Mouse (Mus musculus) liver, adult 2 months (tissue): Measurements from ENCODE around the gene Elovl4. TPM values are rescaled to one million over a fixed set of nuclear protein-coding genes. Genes with fewer than 3 reads are reported as not detected.

ENCODE experiments used
- DNase-seq: peaks from one replicate; pipeline ENCODE4 v3.0.0-alpha.2; 2011; ENCODE audit warnings: low read depth, low spot score; ENCODE audit errors: extremely low read depth
- H3K27ac ChIP-seq: fragments of 200-500 bp; replicated peaks from 2 replicates; pipeline ENCODE4 v1.5.1; 2012; ENCODE audit warnings: low read depth, mild to moderate bottlenecking, control low read depth, inconsistent platforms, low read length; ENCODE audit not compliant: insufficient read depth
- H3K27me3 ChIP-seq: fragments of 200-500 bp; 2 replicates; pipeline ENCODE4 v1.6.1; 2012; ENCODE audit warnings: mild to moderate bottlenecking, moderate library complexity, low read length, inconsistent platforms; ENCODE audit not compliant: control insufficient read depth, insufficient read depth
- H3K36me3 ChIP-seq: fragments of 200-500 bp; 2 replicates; pipeline ENCODE4 v1.6.1; 2012; ENCODE audit warnings: low read length, inconsistent platforms; ENCODE audit not compliant: control insufficient read depth, insufficient read depth
- H3K4me1 ChIP-seq: fragments of 200-500 bp; 2 replicates; pipeline ENCODE4 v1.6.1; 2011; ENCODE audit warnings: low read length; ENCODE audit not compliant: control insufficient read depth, insufficient read depth
- H3K4me3 ChIP-seq: fragments of 200-500 bp; 2 replicates; pipeline ENCODE4 v1.5.1; 2011; ENCODE audit warnings: low read depth, mild to moderate bottlenecking, control low read depth, low read length, moderate library complexity; ENCODE audit not compliant: insufficient read depth
- H3K79me2 ChIP-seq: fragments of 200-500 bp; 2 replicates; pipeline ENCODE4 v1.6.1; 2012; ENCODE audit warnings: inconsistent platforms, mild to moderate bottlenecking, low read length, moderate library complexity; ENCODE audit not compliant: control insufficient read depth, insufficient read depth
- H3K9ac ChIP-seq: fragments of 200-500 bp; 2 replicates; pipeline ENCODE4 v1.6.1; 2012; ENCODE audit warnings: low read depth, mild to moderate bottlenecking, control low read depth, inconsistent platforms, low read length
- CTCF ChIP-seq: fragments of 200-500 bp; IDR thresholded peaks from 2 replicates; pipeline ENCODE4 v1.5.1; 2011; ENCODE audit warnings: low read depth, low read length, control low read depth
- POLR2A ChIP-seq: fragments of 200-500 bp; IDR thresholded peaks from 2 replicates; pipeline ENCODE4 v1.6.1; 2011; ENCODE audit warnings: low read length, control low read depth; ENCODE audit not compliant: insufficient read depth; ENCODE audit errors: extremely low read depth
- WGBS: fragments of 180-500 bp; shearing (Covaris S2); methylation state at CpG from one replicate; pipeline ENCODE4 v1.1.7; 2018; 5-methylcytosine and 5-hydroxymethylcytosine counted together
- polyA plus RNA-seq: library from polyadenylated mRNA; depleted of rRNA; stranded (reverse); fragments of >200 nt; gene quantifications from 2 replicates; pipeline ENCODE4 v1.2.3, GENCODE M21; 2012
- total RNA-seq: library from RNA; depleted of rRNA; stranded (reverse); fragments of >200 nt; gene quantifications from 2 replicates; pipeline ENCODE4 v1.2.3, GENCODE M21; 2014

The Elovl4 gene
- total and polyA plus RNA-seq, 2 experiments: not detected

- no peak overlapping the region for H3K4me3 ChIP-seq
- H3K4me1 ChIP-seq: peaks cover 3% of the 10 kb centered on the region
- H3K36me3 ChIP-seq: no peaks in the 10 kb centered on the region
- H3K9ac ChIP-seq: no peak overlapping the region
- TF ChIP-seq CTCF (no peak), POLR2A (no peak)
- no peak overlapping the region for H3K27ac ChIP-seq
- WGBS: 47% methylated on average over 13 of the region's 13 CpGs
- H3K79me2 ChIP-seq: no peaks in the 10 kb centered on the region
- no peak for DNase-seq
- peaks cover 10% of the 10 kb centered on the region for H3K27me3 ChIP-seq
Observed at GRCm38 (mm10) chr9:83804341-83804740, 1.7 kb downstream of the Elovl4 start.

- no peak for TF ChIP-seq POLR2A
- TF ChIP-seq CTCF: no peak
- Histone ChIP-seq H3K27me3 (no peaks in the 10 kb centered on the region), H3K4me3 (no peak overlapping the region), H3K36me3 (no peaks in the 10 kb centered on the region), H3K79me2 (no peaks in the 10 kb centered on the region), H3K27ac (no peak overlapping the region), H3K4me1 (no peaks in the 10 kb centered on the region), H3K9ac (no peak overlapping the region)
- WGBS: 83% methylated on average over 8 of the region's 8 CpGs
- no peak for DNase-seq
Observed at GRCm38 (mm10) chr9:83797898-83798297, 8.2 kb downstream of the Elovl4 start.

DNA sequence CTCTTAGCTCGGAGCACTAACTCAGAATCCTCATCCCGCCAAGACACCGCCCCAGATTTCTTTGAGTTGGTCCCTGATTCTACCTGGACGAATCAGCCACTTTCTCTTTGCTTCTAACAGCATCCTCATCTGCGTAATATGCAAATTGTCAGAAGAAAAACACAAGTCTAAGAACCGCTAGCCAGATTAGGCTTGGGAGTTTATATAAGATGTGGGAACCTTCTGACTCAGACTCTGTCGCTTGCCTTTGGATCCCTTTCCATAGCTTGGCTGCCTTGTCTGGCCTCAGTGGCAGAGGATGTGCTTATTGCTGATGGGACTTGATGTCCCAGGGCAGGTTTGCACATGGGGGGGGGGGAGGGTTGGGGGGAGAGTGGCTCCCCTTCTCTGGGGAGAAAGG is 9.2 kb downstream of the Elovl4 start:
- WGBS: 86% methylated on average over 7 of the region's 7 CpGs
- no peaks in the 10 kb centered on the region for H3K4me1 ChIP-seq
- no peaks in the 10 kb centered on the region for H3K27me3 ChIP-seq
- no peak overlapping the region for H3K27ac ChIP-seq
- H3K9ac ChIP-seq: no peak overlapping the region
- TF ChIP-seq CTCF (no peak), POLR2A (no peak)
- no peaks in the 10 kb centered on the region for H3K36me3 ChIP-seq
- no peak overlapping the region for H3K4me3 ChIP-seq
- no peaks in the 10 kb centered on the region for H3K79me2 ChIP-seq
- no peak for DNase-seq

DNA sequence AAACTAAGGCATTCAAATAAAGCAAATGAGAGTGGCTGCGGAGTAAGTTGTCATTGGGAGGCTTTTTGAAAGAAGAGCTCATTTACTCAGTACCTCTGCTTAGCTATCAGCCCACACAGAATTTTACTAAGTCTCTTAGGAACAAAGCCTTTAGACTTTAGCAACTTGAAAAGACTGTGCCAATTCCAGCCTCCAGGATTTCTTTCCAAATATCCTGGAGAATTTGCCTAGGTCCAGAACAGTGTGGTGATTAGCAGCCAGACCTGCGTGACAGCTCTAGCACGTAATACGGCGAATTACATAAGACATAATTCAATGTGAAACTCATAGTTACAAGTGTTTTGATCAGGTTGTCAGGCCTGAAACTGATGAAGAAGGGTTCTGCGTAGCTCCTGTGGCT is 16.8 kb downstream of the Elovl4 start:
- H3K27me3 ChIP-seq: no peaks in the 10 kb centered on the region
- H3K36me3 ChIP-seq: no peaks in the 10 kb centered on the region
- no peak for DNase-seq
- no peaks in the 10 kb centered on the region for H3K4me1 ChIP-seq
- no peak overlapping the region for H3K27ac ChIP-seq
- no peaks in the 10 kb centered on the region for H3K79me2 ChIP-seq
- H3K9ac ChIP-seq: no peak overlapping the region
- WGBS: 95% methylated on average over 6 of the region's 6 CpGs
- TF ChIP-seq CTCF (no peak), POLR2A (no peak)
- no peak overlapping the region for H3K4me3 ChIP-seq

- Histone ChIP-seq H3K9ac (no peak overlapping the region), H3K36me3 (no peaks in the 10 kb centered on the region), H3K79me2 (no peaks in the 10 kb centered on the region), H3K4me1 (no peaks in the 10 kb centered on the region), H3K27ac (no peak overlapping the region), H3K27me3 (no peaks in the 10 kb centered on the region), H3K4me3 (no peak overlapping the region)
- WGBS: 70% methylated on average over 1 of the region's 1 CpGs
- no peak for DNase-seq
- TF ChIP-seq POLR2A: no peak
- TF ChIP-seq CTCF: no peak
Observed at GRCm38 (mm10) chr9:83785501-83785900, 20.6 kb downstream of the Elovl4 start.

- Histone ChIP-seq H3K9ac (no peak overlapping the region), H3K36me3 (no peaks in the 10 kb centered on the region), H3K4me1 (no peaks in the 10 kb centered on the region), H3K27ac (no peak overlapping the region), H3K27me3 (no peaks in the 10 kb centered on the region), H3K79me2 (no peaks in the 10 kb centered on the region), H3K4me3 (no peak overlapping the region)
- no peak for DNase-seq
- TF ChIP-seq POLR2A (no peak), CTCF (no peak)
- WGBS: 82% methylated on average over 9 of the region's 9 CpGs
Observed at GRCm38 (mm10) chr9:83778317-83778960, 27.6 kb downstream of the Elovl4 start.
